Comparison of ENCODE assay signal across 8 mouse cellular contexts in genomic region chr16:10489483-10489882, GRCm38 (mm10). TPM values are rescaled to one million over a fixed set of nuclear protein-coding genes. Genes with fewer than 3 reads are reported as not detected.
DNase-seq lines count a peak whose midpoint lies in the region; ATAC-seq and TF ChIP-seq lines count a peak whose summit lies in the region.

No protein-coding gene starts in this region.

- no peaks in the 10 kb centered on the region for H3K9me3 ChIP-seq in heart, embryonic 12.5 days (replicated peaks)
- H3K9me3 ChIP-seq in hindbrain, postnatal 0 days (ENCODE audit: low read length), result no peaks in the 10 kb centered on the region
- H3K9me3 ChIP-seq in midbrain, embryonic 12.5 days, result no peaks in the 10 kb centered on the region

- intact Hi-C loops in heart, postnatal 25 days (cut with DNase I), result no loop called here

- ATAC-seq in heart, embryonic 12.5 days (ENCODE audit: insufficient number of reproducible peaks, low FRiP score), result no peak
- no peak for ATAC-seq in hindbrain, postnatal 0 days
- ATAC-seq in midbrain, embryonic 12.5 days (ENCODE audit: low FRiP score, low read depth), result no peak

- H3K4me2 ChIP-seq in heart, embryonic 12.5 days, result peak overlapping the region; percentile 73
- H3K4me2 ChIP-seq in hindbrain, postnatal 0 days (ENCODE audit: low read depth, low read length), result peak overlapping the region; percentile 40; the same call in 1 of the 2 replicates
- peak overlapping the region; percentile 34 for H3K4me2 ChIP-seq in midbrain, embryonic 12.5 days (replicated peaks)

- 3% methylated on average over 9 of the region's 9 CpGs for WGBS in heart, embryonic 12.5 days
- 14% methylated on average over 9 of the region's 9 CpGs for WGBS in hindbrain, postnatal 0 days
- 14% methylated on average over 9 of the region's 9 CpGs for WGBS in midbrain, embryonic 12.5 days

- no peak overlapping the region for H3K27ac ChIP-seq in heart, embryonic 12.5 days (ENCODE audit: poor library complexity, severe bottlenecking)
- H3K27ac ChIP-seq in hindbrain, postnatal 0 days, result no peak overlapping the region
- no peak overlapping the region for H3K27ac ChIP-seq in midbrain, embryonic 12.5 days (replicated peaks)

- peak overlapping the region; percentile 44; the same call in 1 of the 2 replicates for H3K9ac ChIP-seq in heart, embryonic 12.5 days
- no peak overlapping the region for H3K9ac ChIP-seq in hindbrain, postnatal 0 days (replicated peaks; ENCODE audit: low read length)
- H3K9ac ChIP-seq in midbrain, embryonic 12.5 days (replicated peaks), result peak overlapping the region; percentile 11; the same call in 1 of the 2 replicates

- no peak for DNase-seq in heart, postnatal 25 days (ENCODE audit: low spot score)
- peak; percentile 28 for DNase-seq in R1 (ENCODE audit: low read depth, low spot score)
- no peak for DNase-seq in hindbrain, postnatal 0 days (ENCODE audit: low spot score)
- DNase-seq in gastrocnemius, adult 8-10 months (ENCODE audit: low spot score in 2 of 2), result no peak
- no peak for DNase-seq in cerebellum, postnatal 14 days
- no peak for DNase-seq in thymus, postnatal 25 days

- no peaks in the 10 kb centered on the region for H3K36me3 ChIP-seq in heart, embryonic 12.5 days
- no peaks in the 10 kb centered on the region for H3K36me3 ChIP-seq in hindbrain, postnatal 0 days (ENCODE audit: insufficient read depth, low read length)
- no peaks in the 10 kb centered on the region for H3K36me3 ChIP-seq in midbrain, embryonic 12.5 days

- peak overlapping the region; percentile 35 for H3K4me3 ChIP-seq in heart, embryonic 12.5 days
- H3K4me3 ChIP-seq in hindbrain, postnatal 0 days (ENCODE audit: low read length), result peak overlapping the region; percentile 7; the same call in 1 of the 2 replicates
- 0 out of 2 replicates have a peak overlapping the region, but pooled peaks have one; percentile 6 for H3K4me3 ChIP-seq in midbrain, embryonic 12.5 days

- no peak for TF ChIP-seq CTCF in hindbrain, postnatal 0 days (IDR thresholded peaks at IDR 0.05; ENCODE audit: low read depth)

- peaks cover 12% of the 10 kb centered on the region for H3K4me1 ChIP-seq in heart, embryonic 12.5 days (replicated peaks)
- H3K4me1 ChIP-seq in hindbrain, postnatal 0 days (ENCODE audit: insufficient read depth, low read length), result 0 out of 2 replicates have a peak, but pooled peaks cover 4% of the 10 kb centered on the region
- peaks cover 7% of the 10 kb centered on the region; the same call in 1 of the 2 replicates for H3K4me1 ChIP-seq in midbrain, embryonic 12.5 days

- H3K27me3 ChIP-seq in heart, embryonic 12.5 days (replicated peaks), result peaks cover 51% of the 10 kb centered on the region
- H3K27me3 ChIP-seq in hindbrain, postnatal 0 days (ENCODE audit: insufficient read depth, low read length), result 0 out of 2 replicates have a peak, but pooled peaks cover 8% of the 10 kb centered on the region
- peaks cover 14% of the 10 kb centered on the region for H3K27me3 ChIP-seq in midbrain, embryonic 12.5 days

RNA-seq across cellular contexts. Expression of gene Ciita, which starts 9.6 kb away (rescaled TPM):
- 0.17 and 0.62 TPM in 2 replicates for polyA plus RNA-seq in heart, embryonic 12.5 days (2016; fragmentation: Nextera tagmentation; extraction: Ambion mirVana)
- total RNA-seq in heart, postnatal 25 days (2021), result under 1 TPM; 0.52 to 0.64 TPM
- total RNA-seq in hindbrain, postnatal 0 days (2014; rRNA removed), result 0.07 TPM in 1 of 2 replicates, not detected in the other
- polyA plus RNA-seq in hindbrain, postnatal 0 days (2015; fragmentation: Nextera tagmentation; extraction: Ambion mirVana), result 0.14 and 0.18 TPM in 2 replicates
- 0.46 TPM in 2 replicates for polyA plus RNA-seq in midbrain, embryonic 12.5 days (2016; fragmentation: Nextera tagmentation; extraction: Ambion mirVana)
- under 1 TPM in 3 of 4 experiments, not detected in 1; 0.05 to 0.17 (median 0.16) TPM for total RNA-seq in gastrocnemius, adult 8-10 months (2022)

RNA-seq across cellular contexts. Expression of gene Tvp23a, which starts 42.3 kb away (rescaled TPM):
- 6.5 and 6.7 TPM in 2 replicates for polyA plus RNA-seq in heart, embryonic 12.5 days (2016; fragmentation: Nextera tagmentation; extraction: Ambion mirVana)
- under 1 TPM; 0.23 to 0.31 TPM for total RNA-seq in heart, postnatal 25 days (2021)
- 58.2 and 75.5 TPM in 2 replicates for total RNA-seq in hindbrain, postnatal 0 days (2014; rRNA removed)
- polyA plus RNA-seq in hindbrain, postnatal 0 days (2015; fragmentation: Nextera tagmentation; extraction: Ambion mirVana), result 36.9 and 38.5 TPM in 2 replicates
- polyA plus RNA-seq in midbrain, embryonic 12.5 days (2016; fragmentation: Nextera tagmentation; extraction: Ambion mirVana), result 35.5 and 35.6 TPM in 2 replicates
- total RNA-seq in gastrocnemius, adult 8-10 months (2022), result under 1 TPM; 0.08 to 0.24 (median 0.14) TPM

RNA-seq across cellular contexts. Expression of gene Dexi, which starts 53.4 kb away (rescaled TPM):
- 19.4 and 20.8 TPM in 2 replicates for polyA plus RNA-seq in heart, embryonic 12.5 days (2016; fragmentation: Nextera tagmentation; extraction: Ambion mirVana)
- total RNA-seq in heart, postnatal 25 days (2021), result 10 to 100 TPM; 34.6 to 37.4 TPM
- total RNA-seq in hindbrain, postnatal 0 days (2014; rRNA removed), result 36.2 and 50.7 TPM in 2 replicates
- 21.6 and 22.8 TPM in 2 replicates for polyA plus RNA-seq in hindbrain, postnatal 0 days (2015; fragmentation: Nextera tagmentation; extraction: Ambion mirVana)
- 25.6 and 26.2 TPM in 2 replicates for polyA plus RNA-seq in midbrain, embryonic 12.5 days (2016; fragmentation: Nextera tagmentation; extraction: Ambion mirVana)
- total RNA-seq in gastrocnemius, adult 8-10 months (2022), result 10 to 100 TPM; 40.4 to 70.4 (median 53.3) TPM

RNA-seq across cellular contexts. Expression of gene Clec16a, which starts 55.7 kb away (rescaled TPM):
- 30.0 and 33.7 TPM in 2 replicates for polyA plus RNA-seq in heart, embryonic 12.5 days (2016; fragmentation: Nextera tagmentation; extraction: Ambion mirVana)
- total RNA-seq in heart, postnatal 25 days (2021), result 10 to 100 TPM; 55.1 to 56.0 TPM
- total RNA-seq in hindbrain, postnatal 0 days (2014; rRNA removed), result 62.5 and 70.1 TPM in 2 replicates
- polyA plus RNA-seq in hindbrain, postnatal 0 days (2015; fragmentation: Nextera tagmentation; extraction: Ambion mirVana), result 62.8 and 67.8 TPM in 2 replicates
- polyA plus RNA-seq in midbrain, embryonic 12.5 days (2016; fragmentation: Nextera tagmentation; extraction: Ambion mirVana), result 51.0 and 51.6 TPM in 2 replicates
- total RNA-seq in gastrocnemius, adult 8-10 months (2022), result 10 to 100 TPM; 55.6 to 90.9 (median 70.4) TPM

Comparison
In these comparisons a context has a peak if more than half of its experiments do, and no peak if none do; other contexts are left out.
1. RNA of gene Tvp23a, which starts 42.3 kb away (total RNA-seq): 58.2 to 75.5 TPM in hindbrain, postnatal 0 days; 0.23 to 0.31 TPM in heart, postnatal 25 days and 0.08 to 0.24 TPM in gastrocnemius, adult 8-10 months; every median in the first group is over 10 times any median in the second.
2. Peak in every context shown above with its lines, with median percentiles within 50 percentile points of each other: H3K4me2 ChIP-seq and H3K4me3 ChIP-seq.